Mouse (Mus musculus) C2C12 (cell line): ENCODE measurements around the gene Nxnl2. TPM values are rescaled to one million over a fixed set of nuclear protein-coding genes. Genes with fewer than 3 reads are reported as not detected.

Experiments
- H3K27me3 ChIP-seq: one replicate; pipeline ENCODE4 v1.6.1; 2011; ENCODE audit not compliant: control insufficient read depth, insufficient read depth, insufficient read length
- H3K36me3 ChIP-seq: one replicate; pipeline ENCODE4 v1.6.1; 2011; ENCODE audit not compliant: control insufficient read depth, insufficient read depth
- H3K4me3 ChIP-seq: one replicate; pipeline ENCODE4 v1.5.1; 2011; ENCODE audit warnings: mild to moderate bottlenecking, control low read depth; ENCODE audit not compliant: poor library complexity, insufficient read depth, severe bottlenecking
- H3K79me2 ChIP-seq: one replicate; pipeline ENCODE4 v1.6.1; 2011; ENCODE audit not compliant: control insufficient read depth, insufficient read depth
- H3K79me3 ChIP-seq: one replicate; pipeline ENCODE4 v1.6.1; 2011; ENCODE audit warnings: low read depth, control low read depth
- H3ac ChIP-seq: one replicate; pipeline ENCODE3; 2011; ENCODE audit warnings: low read depth; ENCODE audit not compliant: control insufficient read depth, insufficient read length
- CEBPB ChIP-seq: IDR thresholded peaks from one replicate; pipeline ENCODE4 v1.6.1; 2011; ENCODE audit warnings: low read depth, mild to moderate bottlenecking, control low read depth, moderate library complexity
- CTCF ChIP-seq: IDR thresholded peaks from one replicate; pipeline ENCODE4 v1.5.1; 2011; ENCODE audit not compliant: control insufficient read depth, insufficient read depth, insufficient read length
- FOSL1 ChIP-seq: IDR thresholded peaks from one replicate; pipeline ENCODE4 v1.8.0; 2011; ENCODE audit warnings: mild to moderate bottlenecking, low read length; ENCODE audit not compliant: poor library complexity, insufficient read depth, severe bottlenecking
- MAX ChIP-seq: IDR thresholded peaks from one replicate; pipeline ENCODE4 v1.6.1; 2011; ENCODE audit warnings: mild to moderate bottlenecking, control low read depth
- MYOD1 ChIP-seq: IDR thresholded peaks from one replicate; pipeline ENCODE4 v1.6.1; 2011; ENCODE audit warnings: low read depth; ENCODE audit not compliant: control insufficient read depth, insufficient read length
- MYOG ChIP-seq: IDR thresholded peaks from one replicate; pipeline ENCODE4 v1.6.1; 2011; ENCODE audit not compliant: control insufficient read depth, insufficient read length; ENCODE audit errors: extremely low read depth
- USF1 ChIP-seq: IDR thresholded peaks from one replicate; pipeline ENCODE4 v1.6.1; 2011; ENCODE audit warnings: low read depth, mild to moderate bottlenecking, control low read depth, moderate library complexity
- microRNA-seq: library from miRNA; unstranded; fragments of <30 nt; microRNA quantifications from one replicate; pipeline ENCODE4, GENCODE M21; 2019; ENCODE audit warnings: borderline microRNAs expressed
- polyA plus RNA-seq: library from polyadenylated mRNA; unstranded; fragments of >200 nt; fragmentation: generic; extraction: Trizol; gene quantifications from one replicate; pipeline ENCODE4 v1.2.1, GENCODE M21; 2012; ENCODE audit warnings: missing spikeins

Gene Nxnl2
- polyA plus RNA-seq, 1 experiment, result 0.05 TPM

- no peak for TF ChIP-seq MYOG
- TF ChIP-seq MAX, result no peak
- no peak for TF ChIP-seq USF1
- Histone ChIP-seq H3K79me2 (no peaks in the 10 kb centered on the region), H3K4me3 (no peak overlapping the region), H3K79me3 (no peaks in the 10 kb centered on the region), H3K36me3 (no peaks in the 10 kb centered on the region), H3ac (no peak overlapping the region), H3K27me3 (no peaks in the 10 kb centered on the region)
Measured at GRCm38 (mm10) chr13:51208378-51209100, 37.7 kb downstream of the Nxnl2 start.

DNA sequence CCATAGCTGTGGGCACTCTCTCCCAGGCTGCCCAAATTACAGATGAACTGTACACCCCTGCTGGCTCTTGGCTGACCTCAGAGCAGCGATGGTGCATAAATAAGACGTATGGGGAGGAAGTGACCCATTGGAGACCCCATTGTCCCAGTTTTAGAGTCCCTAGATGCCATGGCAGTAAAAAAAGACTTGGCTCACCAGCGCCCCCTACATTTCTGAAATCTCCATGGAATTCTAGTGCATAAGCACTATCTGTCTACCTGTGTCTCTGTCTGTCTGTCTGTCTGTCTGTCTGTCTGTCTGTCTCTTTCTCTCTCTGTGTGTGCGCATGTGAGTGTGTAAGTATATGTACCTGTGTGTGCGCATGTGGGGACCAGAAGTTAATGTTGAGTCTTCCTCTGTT is 39.8 kb downstream of the Nxnl2 start:
- Histone ChIP-seq H3K79me3 (no peaks in the 10 kb centered on the region), H3K79me2 (no peaks in the 10 kb centered on the region), H3K36me3 (no peaks in the 10 kb centered on the region), H3K4me3 (no peak overlapping the region), H3K27me3 (no peaks in the 10 kb centered on the region), H3ac (no peak overlapping the region)
- TF ChIP-seq FOSL1 (no peak), CTCF (no peak), CEBPB (no peak), MYOG (no peak), MAX (no peak), USF1 (no peak), MYOD1 (no peak)

GRCm38 (mm10) chr13:51214746-51215145 is 43.9 kb downstream of the Nxnl2 start:
- Histone ChIP-seq H3ac (no peak overlapping the region), H3K79me2 (no peaks in the 10 kb centered on the region), H3K4me3 (no peak overlapping the region), H3K36me3 (no peaks in the 10 kb centered on the region), H3K27me3 (no peaks in the 10 kb centered on the region), H3K79me3 (no peaks in the 10 kb centered on the region)
- TF ChIP-seq MYOG (no peak), MYOD1 (no peak), CEBPB (no peak), USF1 (no peak), CTCF (no peak), FOSL1 (no peak), MAX (no peak)

DNA sequence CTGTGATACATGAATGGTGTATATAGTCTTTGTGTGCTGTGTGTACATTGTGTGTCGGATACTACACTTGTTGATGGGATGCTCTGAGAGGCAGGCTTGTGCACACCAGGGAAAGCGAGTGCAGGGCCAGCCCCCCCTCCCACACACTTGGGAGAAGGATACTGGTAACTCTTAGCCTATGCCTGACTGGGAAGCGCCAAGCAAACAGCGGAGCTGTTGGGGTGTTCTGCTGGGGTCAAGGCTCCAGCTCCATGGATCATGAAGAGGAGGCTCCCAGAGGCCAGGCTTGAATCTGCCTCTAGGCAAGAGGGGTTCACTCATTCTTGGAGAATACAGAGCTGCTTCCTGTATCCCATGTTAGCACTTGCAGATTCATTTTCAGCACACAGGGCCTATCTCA is 50.1 kb downstream of the Nxnl2 start:
- no peaks in the 10 kb centered on the region for H3K79me3 ChIP-seq
- no peak for TF ChIP-seq MYOG
- no peak for TF ChIP-seq MAX
- no peak for TF ChIP-seq USF1
- no peak for TF ChIP-seq CEBPB
- TF ChIP-seq FOSL1, result no peak
- no peak for TF ChIP-seq MYOD1
- no peak for TF ChIP-seq CTCF
- H3K27me3 ChIP-seq, result no peaks in the 10 kb centered on the region
- no peaks in the 10 kb centered on the region for H3K36me3 ChIP-seq
- no peak overlapping the region for H3ac ChIP-seq
- no peak overlapping the region for H3K4me3 ChIP-seq
- H3K79me2 ChIP-seq, result no peaks in the 10 kb centered on the region

GRCm38 (mm10) chr13:51221425-51222160 is 50.8 kb downstream of the Nxnl2 start:
- Histone ChIP-seq H3K79me3 (no peaks in the 10 kb centered on the region), H3K4me3 (no peak overlapping the region), H3K79me2 (no peaks in the 10 kb centered on the region), H3K27me3 (no peaks in the 10 kb centered on the region), H3K36me3 (no peaks in the 10 kb centered on the region), H3ac (no peak overlapping the region)
- TF ChIP-seq CEBPB (no peak), USF1 (no peak), MYOG (no peak), CTCF (no peak), FOSL1 (no peak), MAX (no peak), MYOD1 (no peak)

Small RNAs within 50 kb of the gene (microRNA-seq; reads per million reads assigned to microRNA genes)
- gene Gm44341, result not detected

Other genes with a start within 250 kb of the Nxnl2 start
- gene Spin1, start 70.1 kb upstream of the Nxnl2 start, polyA plus RNA-seq, result 21.2 TPM
- gene S1pr3, start 237.6 kb downstream of the Nxnl2 start, polyA plus RNA-seq, result 15.0 TPM